Mouse (Mus musculus) midbrain, postnatal 0 days (tissue): ENCODE data around the gene Pcbp2. TPM values are rescaled to one million over a fixed set of nuclear protein-coding genes. Genes with fewer than 3 reads are reported as not detected.

Experiments
- ATAC-seq: fragments of 200-750 bp; cut with Nextera tagmentation; 2 replicates; pipeline ENCODE4 v1.8.0; 2017; ENCODE audit warnings: moderate number of reproducible peaks, mild to moderate bottlenecking, moderate TSS enrichment, moderate library complexity; ENCODE audit not compliant: low FRiP score
- DNase-seq: peaks from one replicate; pipeline ENCODE4 v3.0.0-alpha.2; 2015; ENCODE audit warnings: low spot score
- H3K27ac ChIP-seq: fragments of 300-500 bp; sonication (generic); 2 replicates; pipeline ENCODE4 v1.5.1; 2014; ENCODE audit warnings: low read depth, mild to moderate bottlenecking, low read length, mixed read lengths
- H3K27me3 ChIP-seq: fragments of 300-500 bp; sonication (generic); 2 replicates; pipeline ENCODE4 v1.6.1; 2014; ENCODE audit warnings: low read length, control low read depth, mixed read lengths; ENCODE audit not compliant: insufficient read depth
- H3K36me3 ChIP-seq: fragments of 300-500 bp; sonication (generic); 2 replicates; pipeline ENCODE4 v1.6.1; 2014; ENCODE audit warnings: low read length, control low read depth, mixed read lengths; ENCODE audit not compliant: insufficient read depth
- H3K4me1 ChIP-seq: fragments of 300-500 bp; sonication (generic); 2 replicates; pipeline ENCODE4 v1.6.1; 2014; ENCODE audit warnings: mild to moderate bottlenecking, control low read depth, antibody characterized with exemption, low read length, mixed read lengths; ENCODE audit not compliant: insufficient read depth
- H3K4me2 ChIP-seq: fragments of 300-500 bp; sonication (generic); 2 replicates; pipeline ENCODE4 v1.6.1; 2014; ENCODE audit warnings: low read depth, mild to moderate bottlenecking, low read length, mixed read lengths; ENCODE audit not compliant: poor library complexity, severe bottlenecking
- H3K4me3 ChIP-seq: fragments of 300-500 bp; sonication (generic); 2 replicates; pipeline ENCODE4 v1.5.1; 2014; ENCODE audit warnings: low read depth, mild to moderate bottlenecking, low read length, moderate library complexity
- H3K9ac ChIP-seq: fragments of 300-500 bp; sonication (generic); replicated peaks from 2 replicates; pipeline ENCODE4 v1.6.1; 2014; ENCODE audit warnings: mild to moderate bottlenecking, low read length, moderate library complexity, mixed read lengths; ENCODE audit not compliant: poor library complexity, severe bottlenecking
- H3K9me3 ChIP-seq: fragments of 300-500 bp; sonication (generic); 2 replicates; pipeline ENCODE4 v1.6.1; 2016; ENCODE audit warnings: low read length, control low read depth
- CTCF ChIP-seq: IDR thresholded peaks from 2 replicates; pipeline ENCODE4 v1.5.1; 2016; ENCODE audit warnings: antibody characterized with exemption, mild to moderate bottlenecking
- WGBS: fragments of 180-500 bp; shearing (Covaris S2); extraction: QIAGEN DNeasy Blood & Tissue Kit; methylation state at CpG from one replicate; pipeline ENCODE4 v1.1.7; 2014; 5-methylcytosine and 5-hydroxymethylcytosine counted together
- polyA plus RNA-seq: library from polyadenylated mRNA; unstranded; fragments of >200 nt; fragmentation: Nextera tagmentation; extraction: Ambion mirVana; gene quantifications from 2 replicates; pipeline ENCODE4 v1.2.1, GENCODE M21; 2015
- total RNA-seq: library from RNA; depleted of rRNA; stranded (reverse); fragments of >200 nt; gene quantifications from 2 replicates; pipeline ENCODE4 v1.2.3, GENCODE M21; 2014

The Pcbp2 gene
- total and polyA plus RNA-seq, 2 experiments from 2014 or later, result 103 to 150 TPM

- H3K4me2 ChIP-seq, result no peak overlapping the region
- H3K36me3 ChIP-seq, result peaks cover 65% of the 10 kb centered on the region
- no peak overlapping the region for H3K27ac ChIP-seq
- H3K9me3 ChIP-seq, result no peaks in the 10 kb centered on the region
- DNase-seq, result no peak
- no peak overlapping the region for H3K4me3 ChIP-seq
- 84% methylated on average over 19 of the region's 19 CpGs for WGBS
- no peak for TF ChIP-seq CTCF
- H3K4me1 ChIP-seq, result no peaks in the 10 kb centered on the region
- no peaks in the 10 kb centered on the region for H3K27me3 ChIP-seq
- no peak overlapping the region for H3K9ac ChIP-seq
- ATAC-seq, result peak; percentile 8; the same call in 1 of the 2 replicates
Observed at GRCm38 (mm10) chr15:102501084-102501814, 30.9 kb downstream of the Pcbp2 start.

GRCm38 (mm10) chr15:102502254-102502840, 32.0 kb downstream of the Pcbp2 start:
- no peak for TF ChIP-seq CTCF
- peaks cover 65% of the 10 kb centered on the region for H3K36me3 ChIP-seq
- ATAC-seq, result no peak
- H3K27ac ChIP-seq, result no peak overlapping the region
- no peaks in the 10 kb centered on the region for H3K27me3 ChIP-seq
- H3K9me3 ChIP-seq, result no peaks in the 10 kb centered on the region
- no peaks in the 10 kb centered on the region for H3K4me1 ChIP-seq
- no peak for DNase-seq
- no peak overlapping the region for H3K9ac ChIP-seq
- no peak overlapping the region for H3K4me2 ChIP-seq
- no peak overlapping the region for H3K4me3 ChIP-seq
- WGBS, result 69% methylated on average over 9 of the region's 9 CpGs

DNA sequence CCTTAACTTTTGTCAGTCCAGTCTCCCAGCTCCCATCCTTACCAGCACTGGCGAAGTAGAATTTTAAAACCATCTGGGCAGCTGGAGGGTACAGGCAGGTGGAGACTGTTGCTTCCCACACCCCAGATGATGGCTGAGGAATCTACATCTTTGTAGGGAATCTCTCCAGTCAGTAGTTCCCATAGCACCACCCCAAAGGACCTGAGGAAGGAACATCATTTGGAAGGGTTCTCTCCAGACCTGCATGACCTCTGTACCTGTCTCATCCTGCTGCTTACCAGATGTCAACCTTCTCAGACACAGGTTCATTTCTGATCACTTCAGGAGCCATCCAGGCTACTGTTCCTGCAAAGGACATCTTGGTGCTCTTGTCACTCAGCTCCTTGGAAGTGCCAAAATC, 33.1 kb downstream of the Pcbp2 start, which contains the start of gene Gm10337:
Gene Gm10337 (plus strand): TSS at position 276 of the 400 bp plus-strand sequence.
- WGBS, result 100% methylated on average over 1 of the region's 1 CpGs
- Histone ChIP-seq H3K4me1 (no peaks in the 10 kb centered on the region), H3K9ac (no peak within 1 kb of the TSS)

DNA sequence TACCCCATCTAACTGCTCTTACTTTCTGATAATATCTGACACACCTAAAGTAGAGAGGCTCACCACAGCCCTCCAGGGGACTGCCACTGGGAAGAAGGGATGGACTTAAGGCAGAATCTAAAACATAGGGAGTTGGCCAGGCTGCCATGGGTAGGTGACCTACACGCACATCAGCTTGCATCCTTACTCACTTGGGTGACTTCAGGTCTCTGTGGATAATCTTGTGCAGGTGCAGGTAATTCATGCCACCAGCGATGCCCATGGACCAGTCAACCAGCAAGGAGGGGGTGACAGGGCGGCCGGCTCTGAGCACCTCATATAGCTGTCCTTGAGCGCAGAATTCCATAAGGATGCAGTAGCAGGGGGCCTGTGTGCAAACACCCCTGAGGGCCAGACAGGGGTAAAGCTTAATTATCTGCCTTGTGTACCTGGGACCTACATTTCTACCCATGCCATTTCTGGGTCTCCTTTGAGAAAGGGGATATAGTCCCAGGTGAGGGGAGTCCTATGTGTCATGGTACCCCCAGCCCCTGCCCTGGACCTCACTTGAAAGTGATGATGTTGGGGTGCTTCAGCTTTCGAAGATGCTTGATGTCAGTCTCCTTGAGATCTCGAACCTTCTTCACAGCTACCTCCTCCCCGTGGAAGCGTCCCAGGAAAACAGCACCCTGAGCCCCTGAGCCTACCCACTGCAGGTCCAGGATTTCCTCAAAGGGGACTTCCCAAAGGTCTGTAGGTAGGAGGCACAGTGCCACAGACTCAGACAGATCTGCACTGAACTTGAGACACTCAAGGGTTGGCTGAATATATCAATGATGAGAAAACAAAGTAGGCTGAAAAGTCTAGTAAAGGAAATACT, 33.8 kb downstream of the Pcbp2 start:
- Histone ChIP-seq H3K4me1 (no peaks in the 10 kb centered on the region), H3K36me3 (peaks cover 67% of the 10 kb centered on the region), H3K4me2 (no peak overlapping the region), H3K4me3 (no peak overlapping the region), H3K27ac (no peak overlapping the region), H3K9ac (no peak overlapping the region), H3K9me3 (no peaks in the 10 kb centered on the region), H3K27me3 (no peaks in the 10 kb centered on the region)
- 89% methylated on average over 9 of the region's 9 CpGs for WGBS
- no peak for ATAC-seq
- DNase-seq, result no peak
- no peak for TF ChIP-seq CTCF

More for the DNA sequence above, 33.1 kb downstream of the Pcbp2 start, which contains the start of gene Gm10337:
- DNase-seq (no peak), ATAC-seq (no peak)
- no peak within 1 kb of the TSS for H3K27ac ChIP-seq
- H3K4me3 ChIP-seq, result no peak within 1 kb of the TSS
- H3K9me3 ChIP-seq, result no peaks in the 10 kb centered on the region
- TF ChIP-seq CTCF, result no peak
- H3K27me3 ChIP-seq, result no peaks in the 10 kb centered on the region
- no peak within 1 kb of the TSS for H3K4me2 ChIP-seq
- peaks cover 69% of the 10 kb centered on the region for H3K36me3 ChIP-seq

- Histone ChIP-seq H3K36me3 (peaks cover 57% of the 10 kb centered on the region), H3K9ac (no peak overlapping the region), H3K27me3 (no peaks in the 10 kb centered on the region), H3K27ac (no peak overlapping the region), H3K9me3 (no peaks in the 10 kb centered on the region), H3K4me1 (no peaks in the 10 kb centered on the region), H3K4me2 (no peak overlapping the region), H3K4me3 (no peak overlapping the region)
- no peak for TF ChIP-seq CTCF
- no peak for DNase-seq
- 77% methylated on average over 12 of the region's 12 CpGs for WGBS
- no peak for ATAC-seq
Observed at GRCm38 (mm10) chr15:102505073-102505769, 34.9 kb downstream of the Pcbp2 start.
